Mouse (Mus musculus) adrenal gland, adult 8-10 months (tissue): ENCODE measurements around the gene Npepl1. TPM values are rescaled to one million over a fixed set of nuclear protein-coding genes. Genes with fewer than 3 reads are reported as not detected.

Experiments used
- DNase-seq: peaks from one replicate; pipeline ENCODE4 v3.0.0; 2022
- total RNA-seq, 4 experiments: library from RNA; stranded (reverse); gene quantifications; 2 replicates each; pipeline ENCODE4 v1.2.4; 2022

The Npepl1 gene
- total RNA-seq, 4 experiments from 2014 or later = 57.3 to 68.1 (median 62.5) TPM

GRCm38 (mm10) chr2:174110783-174111549 is 817 bp downstream of the Npepl1 start:
- DNase-seq = peak; percentile 27

- DNase-seq = no peak
Measured at GRCm38 (mm10) chr2:174112931-174113330, 2.8 kb downstream of the Npepl1 start.

- no peak for DNase-seq
Measured at GRCm38 (mm10) chr2:174114148-174114864, 4.2 kb downstream of the Npepl1 start.

- DNase-seq = no peak
Measured at GRCm38 (mm10) chr2:174116929-174117328, 6.8 kb downstream of the Npepl1 start.

GRCm38 (mm10) chr2:174118141-174118540 is 8.0 kb downstream of the Npepl1 start:
- DNase-seq = no peak

- DNase-seq = no peak
Measured at GRCm38 (mm10) chr2:174119259-174119658, 9.1 kb downstream of the Npepl1 start.

GRCm38 (mm10) chr2:174120631-174121030 is 10.5 kb downstream of the Npepl1 start:
- DNase-seq = no peak

- DNase-seq = no peak
Measured at GRCm38 (mm10) chr2:174121411-174121947, 11.3 kb downstream of the Npepl1 start.

- no peak for DNase-seq
Measured at GRCm38 (mm10) chr2:174122331-174122730, 12.2 kb downstream of the Npepl1 start.

GRCm38 (mm10) chr2:174123731-174124130 is 13.6 kb downstream of the Npepl1 start:
- no peak for DNase-seq

- no peak for DNase-seq
Measured at GRCm38 (mm10) chr2:174126522-174127375, 16.6 kb downstream of the Npepl1 start.

- no peak for DNase-seq
Measured at GRCm38 (mm10) chr2:174127376-174127713, 17.2 kb downstream of the Npepl1 start.

GRCm38 (mm10) chr2:174128926-174129325 is 18.8 kb downstream of the Npepl1 start:
- DNase-seq = no peak

GRCm38 (mm10) chr2:174130468-174131097 is 20.4 kb downstream of the Npepl1 start:
- DNase-seq = no peak

- no peak for DNase-seq
Measured at GRCm38 (mm10) chr2:174132413-174132969, 22.3 kb downstream of the Npepl1 start.

GRCm38 (mm10) chr2:174159035-174159434 is 48.9 kb downstream of the Npepl1 start:
- DNase-seq = no peak

- DNase-seq = no peak
Measured at GRCm38 (mm10) chr2:174160461-174160860, 50.3 kb downstream of the Npepl1 start.
